Mouse (Mus musculus): ENCODE results near the gene Ccnb3. TPM values are rescaled to one million over a fixed set of nuclear protein-coding genes. Genes with fewer than 3 reads are reported as not detected.

Gene Ccnb3
- polyA plus RNA-seq (2017; shearing (Covaris generic)), result not detected

GRCm38 (mm10) chrX:7041519-7041918 is at the start of gene Ccnb3:
Ccnb3 (minus strand) TSS chrX:7041619.

GRCm38 (mm10) chrX:7067219-7067618 is 25.8 kb upstream of the Ccnb3 start, which contains the start of gene Akap4:
Akap4 (plus strand) TSS chrX:7067519.

Other genes with a start within 250 kb of the Ccnb3 start
- gene Akap4, start 25.9 kb upstream of the Ccnb3 start, polyA plus RNA-seq (2017; shearing (Covaris generic)), result not detected